Mouse (Mus musculus) heart, embryonic 16.5 days (tissue): ENCODE data around the gene Rhd. TPM values are rescaled to one million over a fixed set of nuclear protein-coding genes. Genes with fewer than 3 reads are reported as not detected.
"Not testable (repeated sequence)": the region's sequence is repeated elsewhere in the genome, so short reads cannot be mapped to it uniquely, and the experiment has no call there.

ENCODE experiments used
- ATAC-seq: fragments of 200-750 bp; cut with Nextera tagmentation; replicated peaks from 2 replicates; pipeline ENCODE4 v1.8.0; 2017; ENCODE audit warnings: moderate number of reproducible peaks; ENCODE audit not compliant: insufficient read depth, low FRiP score; ENCODE audit errors: extremely low read depth
- H3K27ac ChIP-seq: fragments of 300-500 bp; sonication (generic); 2 replicates; pipeline ENCODE4 v1.5.1; 2014; ENCODE audit warnings: mild to moderate bottlenecking, low read length, control low read depth, moderate library complexity
- H3K27me3 ChIP-seq: fragments of 300-500 bp; sonication (generic); 2 replicates; pipeline ENCODE4 v1.6.1; 2014; ENCODE audit warnings: low read length, mixed read lengths; ENCODE audit not compliant: control insufficient read depth, insufficient read depth
- H3K36me3 ChIP-seq: fragments of 300-500 bp; sonication (generic); 2 replicates; pipeline ENCODE4 v1.6.1; 2014; ENCODE audit not compliant: control insufficient read depth, insufficient read depth
- H3K4me1 ChIP-seq: fragments of 300-500 bp; sonication (generic); 2 replicates; pipeline ENCODE4 v1.6.1; 2014; ENCODE audit warnings: low read length, mixed read lengths; ENCODE audit not compliant: control insufficient read depth, insufficient read depth
- H3K4me2 ChIP-seq: fragments of 300-500 bp; sonication (generic); 2 replicates; pipeline ENCODE4 v1.6.1; 2014; ENCODE audit warnings: low read depth, mild to moderate bottlenecking, control low read depth, low read length
- H3K4me3 ChIP-seq: fragments of 300-500 bp; sonication (generic); 2 replicates; pipeline ENCODE4 v1.5.1; 2014; ENCODE audit warnings: mild to moderate bottlenecking, control low read depth, low read length
- H3K9ac ChIP-seq: fragments of 300-500 bp; sonication (generic); 2 replicates; pipeline ENCODE4 v1.6.1; 2014; ENCODE audit warnings: low read length, control low read depth
- H3K9me3 ChIP-seq: fragments of 300-500 bp; sonication (generic); replicated peaks from 2 replicates; pipeline ENCODE4 v1.6.1; 2016; ENCODE audit warnings: low read length; ENCODE audit not compliant: control insufficient read depth
- WGBS: fragments of 180-500 bp; shearing (Covaris S2); extraction: QIAGEN DNeasy Blood & Tissue Kit; methylation state at CpG from one replicate; pipeline ENCODE4 v1.1.7; 2014; 5-methylcytosine and 5-hydroxymethylcytosine counted together
- polyA plus RNA-seq: library from polyadenylated mRNA; unstranded; fragments of >200 nt; fragmentation: Nextera tagmentation; extraction: Ambion mirVana; gene quantifications from 2 replicates; pipeline ENCODE4 v1.2.1, GENCODE M21; 2015

The Rhd gene
- polyA plus RNA-seq, 1 experiment from 2014 or later, result 4.3 TPM

DNA sequence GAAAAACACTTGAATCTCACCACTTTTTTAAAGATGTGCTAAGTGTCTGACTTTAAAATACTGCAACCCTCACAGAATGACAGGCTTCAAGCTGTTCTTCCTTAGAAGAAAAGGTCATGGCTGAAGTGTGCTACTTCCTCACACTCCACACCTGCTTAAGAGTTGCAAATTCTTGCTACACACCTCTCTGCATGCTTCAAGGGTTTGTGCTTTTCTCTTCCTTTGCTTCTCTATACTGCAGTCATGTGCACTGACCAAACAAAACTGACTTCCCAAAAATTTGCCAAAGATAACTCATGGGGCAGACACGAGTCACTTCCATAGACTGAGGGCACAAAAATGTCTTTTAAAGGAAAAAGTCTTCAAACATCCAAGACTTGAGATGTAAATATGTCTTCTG, 26.1 kb upstream of the Rhd start:
- H3K9ac ChIP-seq, result no peak overlapping the region
- no peaks in the 10 kb centered on the region for H3K4me1 ChIP-seq
- 58% methylated on average over 1 of the region's 1 CpGs for WGBS
- ATAC-seq, result no peak
- no peaks in the 10 kb centered on the region for H3K27me3 ChIP-seq
- H3K4me2 ChIP-seq, result no peak overlapping the region
- no peaks in the 10 kb centered on the region for H3K36me3 ChIP-seq
- H3K9me3 ChIP-seq, result no peaks in the 10 kb centered on the region
- H3K27ac ChIP-seq, result no peak overlapping the region
- no peak overlapping the region for H3K4me3 ChIP-seq

DNA sequence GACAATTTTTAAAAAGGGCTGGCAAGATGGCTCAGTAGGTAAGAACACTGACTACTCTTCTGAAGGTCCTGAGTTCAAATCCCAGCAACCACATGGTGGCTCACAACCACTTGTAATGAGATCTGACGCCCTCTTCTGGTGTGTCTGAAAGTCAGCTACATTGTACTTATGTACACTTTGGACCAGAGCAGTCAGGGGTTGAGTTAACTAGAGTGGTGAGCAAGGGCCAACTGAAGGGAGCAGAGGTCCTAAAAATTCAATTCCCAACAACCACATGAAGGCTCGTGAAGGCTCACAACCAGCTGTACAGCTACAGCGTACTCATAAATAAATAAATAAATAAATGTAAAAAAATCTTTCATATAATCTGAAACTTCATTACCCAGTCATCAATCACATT, 25.6 kb upstream of the Rhd start:
- WGBS, result 81% methylated on average over 3 of the region's 3 CpGs
- not testable (repeated sequence) for H3K9ac ChIP-seq, H3K9me3 ChIP-seq, H3K27me3 ChIP-seq, H3K4me1 ChIP-seq, H3K27ac ChIP-seq, H3K36me3 ChIP-seq, H3K4me3 ChIP-seq, ATAC-seq, H3K4me2 ChIP-seq

DNA sequence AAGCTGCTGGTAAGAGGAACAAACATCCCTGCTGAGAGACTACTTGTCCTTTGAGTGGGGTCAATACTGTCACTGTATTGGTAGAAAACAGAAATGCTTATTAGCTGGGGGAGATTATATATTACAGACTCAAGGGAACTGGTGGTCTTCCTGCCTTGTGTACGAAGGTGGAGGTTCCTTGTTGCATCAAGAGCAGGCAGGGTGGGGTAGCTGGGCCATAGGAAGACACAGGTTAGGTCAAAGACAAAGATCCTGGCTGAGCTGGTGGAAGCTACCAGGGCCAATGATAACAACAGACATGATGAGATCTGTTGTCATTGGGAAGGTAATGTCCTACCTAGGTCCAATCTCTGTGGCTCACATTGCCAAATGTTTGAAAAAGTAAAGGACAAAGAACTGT, 24.1 kb upstream of the Rhd start:
- WGBS, result 91% methylated on average over 1 of the region's 1 CpGs
- H3K27me3 ChIP-seq, result no peaks in the 10 kb centered on the region
- no peak overlapping the region for H3K4me3 ChIP-seq
- H3K9ac ChIP-seq, result no peak overlapping the region
- H3K4me1 ChIP-seq, result no peaks in the 10 kb centered on the region; the same call in 1 of the 2 replicates
- H3K9me3 ChIP-seq, result no peaks in the 10 kb centered on the region
- H3K36me3 ChIP-seq, result no peaks in the 10 kb centered on the region
- H3K4me2 ChIP-seq, result no peak overlapping the region
- ATAC-seq, result no peak
- H3K27ac ChIP-seq, result no peak overlapping the region

DNA sequence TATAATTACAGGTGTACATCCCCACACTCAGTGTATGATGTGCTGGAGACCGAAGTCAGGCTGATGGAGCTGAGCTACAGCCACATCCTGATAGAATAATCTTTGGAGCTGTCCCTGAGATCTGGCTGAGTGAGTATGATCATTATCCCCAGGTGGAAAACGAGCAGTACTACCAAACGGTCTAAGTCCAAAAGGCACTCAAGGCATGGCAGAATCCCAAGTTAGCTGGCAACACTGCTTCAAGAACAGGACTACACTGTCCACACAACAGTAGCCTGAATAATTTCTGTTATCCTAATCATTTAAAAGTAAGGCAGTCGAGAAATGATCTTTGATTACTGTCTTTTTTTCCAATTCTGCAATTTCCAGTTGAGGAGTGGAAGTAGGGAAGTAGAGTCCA, 20.8 kb upstream of the Rhd start:
- Histone ChIP-seq H3K27ac (no peak overlapping the region), H3K4me1 (peaks cover 11% of the 10 kb centered on the region), H3K4me3 (no peak overlapping the region), H3K4me2 (no peak overlapping the region), H3K9ac (no peak overlapping the region), H3K9me3 (no peaks in the 10 kb centered on the region), H3K36me3 (no peaks in the 10 kb centered on the region), H3K27me3 (no peaks in the 10 kb centered on the region)
- WGBS, result 74% methylated on average over 4 of the region's 4 CpGs
- no peak for ATAC-seq

DNA sequence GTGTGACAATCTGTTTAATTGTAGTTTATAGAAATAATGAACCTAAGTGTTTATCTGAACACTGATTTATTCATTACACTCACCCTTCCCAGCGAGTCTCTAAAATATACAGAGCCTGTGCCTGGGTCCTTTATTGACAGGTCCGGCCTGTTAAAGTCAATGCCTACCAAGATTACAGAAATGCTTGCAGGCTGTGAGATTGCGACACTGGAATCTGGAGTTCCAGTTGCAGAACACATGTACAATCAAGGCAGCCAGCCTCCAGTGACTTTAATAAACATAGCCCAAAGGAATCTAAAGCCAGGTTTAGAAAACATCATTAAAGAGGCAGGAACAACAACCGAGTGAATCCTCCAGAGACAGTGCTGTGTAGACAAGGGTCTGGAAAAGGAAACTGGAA, 16.7 kb upstream of the Rhd start:
- Histone ChIP-seq H3K27me3 (no peaks in the 10 kb centered on the region), H3K4me2 (no peak overlapping the region), H3K9ac (no peak overlapping the region), H3K4me1 (peaks cover 26% of the 10 kb centered on the region), H3K27ac (no peak overlapping the region), H3K36me3 (no peaks in the 10 kb centered on the region), H3K9me3 (no peaks in the 10 kb centered on the region), H3K4me3 (no peak overlapping the region)
- 65% methylated on average over 4 of the region's 4 CpGs for WGBS
- ATAC-seq, result no peak

DNA sequence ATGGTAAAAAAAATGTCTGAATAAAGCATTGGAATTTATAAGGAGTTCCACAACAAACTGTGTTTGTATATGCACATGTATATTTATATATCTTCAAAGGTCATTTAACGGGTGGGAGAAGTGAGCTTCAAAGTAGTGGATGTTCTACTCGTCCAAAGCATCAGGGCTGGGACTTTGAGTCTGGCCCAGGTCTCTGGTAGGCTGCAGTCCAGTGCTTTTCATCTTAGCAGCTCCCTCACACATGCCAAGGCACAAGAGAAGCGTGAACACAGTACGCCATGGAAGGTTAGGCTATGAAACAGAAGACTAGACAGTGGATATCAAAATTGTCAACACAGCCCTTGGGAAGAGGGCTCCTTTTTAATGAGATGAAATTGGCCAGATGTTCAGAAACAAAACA, 13.8 kb upstream of the Rhd start:
- peaks cover 26% of the 10 kb centered on the region for H3K4me1 ChIP-seq
- no peak overlapping the region for H3K4me3 ChIP-seq
- H3K27ac ChIP-seq, result no peak overlapping the region
- no peaks in the 10 kb centered on the region for H3K36me3 ChIP-seq
- H3K27me3 ChIP-seq, result no peaks in the 10 kb centered on the region
- H3K9ac ChIP-seq, result no peak overlapping the region
- WGBS, result 77% methylated on average over 4 of the region's 4 CpGs
- H3K9me3 ChIP-seq, result no peaks in the 10 kb centered on the region
- no peak overlapping the region for H3K4me2 ChIP-seq
- no peak for ATAC-seq

DNA sequence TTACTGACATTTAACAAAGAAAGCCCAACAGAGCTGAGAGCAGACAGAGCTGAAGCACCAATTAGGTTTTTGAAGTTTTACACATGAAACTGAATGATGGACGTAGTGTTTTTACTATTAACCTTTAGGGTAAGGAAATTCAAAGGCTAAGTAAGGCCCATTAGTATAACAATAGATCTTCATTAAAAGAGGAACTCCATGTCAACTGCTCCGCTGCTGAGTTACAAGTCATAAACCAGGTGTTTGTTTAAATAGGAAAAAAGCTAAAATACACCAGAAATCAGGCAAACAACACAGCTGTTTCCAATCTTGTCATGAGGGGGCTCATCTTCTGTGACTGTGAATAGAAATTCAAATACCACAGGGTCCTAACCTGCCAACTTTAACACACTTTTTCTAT, 13.1 kb upstream of the Rhd start:
- no peak for ATAC-seq
- no peak overlapping the region for H3K4me3 ChIP-seq
- WGBS, result 87% methylated on average over 2 of the region's 2 CpGs
- peak overlapping the region; percentile 94; the same call in 1 of the 2 replicates for H3K4me2 ChIP-seq
- H3K27ac ChIP-seq, result no peak overlapping the region
- H3K36me3 ChIP-seq, result no peaks in the 10 kb centered on the region
- H3K4me1 ChIP-seq, result peaks cover 23% of the 10 kb centered on the region
- H3K9ac ChIP-seq, result no peak overlapping the region
- no peaks in the 10 kb centered on the region for H3K9me3 ChIP-seq
- peaks cover 4% of the 10 kb centered on the region; the same call in 1 of the 2 replicates for H3K27me3 ChIP-seq

DNA sequence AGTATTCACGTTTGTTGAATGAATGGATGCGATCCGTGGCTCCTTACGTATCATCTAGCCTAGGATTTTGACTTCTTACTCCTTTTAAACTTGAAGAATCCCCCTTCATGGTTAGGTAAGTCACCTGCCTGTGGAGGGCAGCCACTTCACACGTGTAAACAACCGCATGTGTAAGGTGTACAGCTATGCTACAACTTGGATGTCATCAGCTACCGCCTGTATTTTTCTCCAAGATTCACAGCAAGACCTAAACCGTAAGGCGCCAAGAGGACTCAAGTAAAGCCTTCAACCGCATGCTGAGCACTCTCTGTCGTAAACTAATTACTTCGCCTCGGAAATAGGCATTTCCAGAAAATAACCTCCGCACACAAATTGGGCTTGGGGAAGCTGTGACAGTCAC, 12.5 kb upstream of the Rhd start:
- Histone ChIP-seq H3K36me3 (no peaks in the 10 kb centered on the region), H3K4me3 (peak overlapping the region; percentile 96), H3K27me3 (peaks cover 4% of the 10 kb centered on the region; the same call in 1 of the 2 replicates), H3K4me2 (peak overlapping the region; percentile 94), H3K4me1 (peaks cover 23% of the 10 kb centered on the region), H3K27ac (no peak overlapping the region), H3K9me3 (no peaks in the 10 kb centered on the region), H3K9ac (peak overlapping the region; percentile 88)
- 21% methylated on average over 14 of the region's 14 CpGs for WGBS
- no peak for ATAC-seq

DNA sequence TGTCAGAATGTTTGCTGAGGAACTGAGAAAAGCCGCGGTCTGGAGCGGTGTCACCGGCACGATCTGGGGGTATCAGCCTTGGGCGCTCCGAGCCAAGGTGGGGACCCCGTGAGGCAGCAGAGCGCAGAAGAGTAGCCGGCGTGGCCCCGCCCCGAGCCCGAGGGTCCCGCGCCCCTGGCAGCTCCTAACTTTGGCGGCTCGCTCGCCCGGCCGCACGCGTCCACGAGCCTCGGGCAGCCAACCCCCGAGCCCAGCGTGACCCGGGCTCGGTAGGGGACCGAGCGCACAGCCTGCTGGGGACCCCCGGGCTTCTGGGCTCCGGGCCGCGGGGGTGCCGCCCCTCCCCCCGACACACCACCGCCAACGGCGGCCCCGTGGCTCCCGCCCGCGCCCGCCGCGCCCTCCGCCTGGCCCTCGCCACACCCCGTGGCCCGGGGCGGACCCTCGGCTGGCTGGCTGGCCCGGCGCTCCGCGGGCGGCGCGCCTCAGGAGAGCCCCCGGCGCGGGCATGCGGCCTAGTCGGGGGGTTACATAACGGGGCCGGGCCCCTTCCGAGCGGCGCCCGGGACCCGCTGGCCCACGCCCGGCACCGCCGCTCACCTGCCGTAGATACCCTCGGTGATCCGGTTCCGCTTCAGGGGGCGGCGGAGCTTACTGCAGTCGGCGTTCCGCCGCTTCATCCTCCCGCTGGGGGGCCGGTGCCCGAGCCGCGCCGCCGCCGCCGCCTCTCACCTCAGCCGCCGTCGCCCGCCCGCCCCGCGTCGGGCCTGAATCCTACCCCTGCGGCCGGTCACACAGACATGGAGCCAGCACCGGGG, 11.7 kb upstream of the Rhd start:
- H3K9me3 ChIP-seq, result no peaks in the 10 kb centered on the region
- peak overlapping the region; percentile 88 for H3K9ac ChIP-seq
- ATAC-seq, result peak; percentile 11; the same call in 1 of the 2 replicates
- under 1% methylated on average over 85 of the region's 106 CpGs for WGBS
- peak overlapping the region; percentile 96 for H3K4me3 ChIP-seq
- peaks cover 4% of the 10 kb centered on the region; the same call in 1 of the 2 replicates for H3K27me3 ChIP-seq
- H3K4me2 ChIP-seq, result peak overlapping the region; percentile 94
- H3K27ac ChIP-seq, result peak overlapping the region; percentile 89
- H3K36me3 ChIP-seq, result no peaks in the 10 kb centered on the region
- H3K4me1 ChIP-seq, result peaks cover 22% of the 10 kb centered on the region
